Mouse (Mus musculus) ES-Bruce4 (cell line): ENCODE results near the gene Plekha6. TPM values are rescaled to one million over a fixed set of nuclear protein-coding genes. Genes with fewer than 3 reads are reported as not detected.
"Not testable (repeated sequence)": the region's sequence is repeated elsewhere in the genome, so short reads cannot be mapped to it uniquely, and the experiment has no call there.

Experiments
- H3K27ac ChIP-seq: 2 replicates; pipeline ENCODE4 v1.5.1; 2012; ENCODE audit warnings: low read length, inconsistent platforms; ENCODE audit not compliant: insufficient read depth
- H3K27me3 ChIP-seq: 2 replicates; pipeline ENCODE4 v1.6.1; 2012; ENCODE audit warnings: mild to moderate bottlenecking, low read length, inconsistent platforms; ENCODE audit not compliant: control insufficient read depth, poor library complexity, insufficient read depth, severe bottlenecking
- H3K36me3 ChIP-seq: 2 replicates; pipeline ENCODE4 v1.6.1; 2012; ENCODE audit warnings: inconsistent platforms, mild to moderate bottlenecking, low read length, moderate library complexity; ENCODE audit not compliant: control insufficient read depth, poor library complexity, insufficient read depth, severe bottlenecking
- H3K4me1 ChIP-seq: one replicate; pipeline ENCODE4 v1.8.1; 2011; ENCODE audit warnings: low read length; ENCODE audit not compliant: control insufficient read depth, insufficient read depth
- H3K4me3 ChIP-seq: 2 replicates; pipeline ENCODE4 v1.5.1; 2011; ENCODE audit warnings: low read depth, mild to moderate bottlenecking, low read length
- H3K9ac ChIP-seq: 2 replicates; pipeline ENCODE4 v1.6.1; 2012; ENCODE audit warnings: low read depth, mild to moderate bottlenecking, inconsistent platforms; ENCODE audit not compliant: poor library complexity, severe bottlenecking
- H3K9me3 ChIP-seq: replicated peaks from 2 replicates; pipeline ENCODE4 v1.6.1; 2012; ENCODE audit warnings: mild to moderate bottlenecking, low read length, inconsistent platforms; ENCODE audit not compliant: control insufficient read depth, poor library complexity, insufficient read depth, severe bottlenecking
- CTCF ChIP-seq: IDR thresholded peaks from one replicate; pipeline ENCODE4 v1.8.1; 2011; ENCODE audit warnings: low read depth, low read length
- EP300 ChIP-seq: IDR thresholded peaks from 2 replicates; pipeline ENCODE4 v1.6.1; 2011; ENCODE audit warnings: low read depth, low read length; ENCODE audit not compliant: insufficient read depth
- POLR2A ChIP-seq: IDR thresholded peaks from one replicate; pipeline ENCODE4 v1.8.1; 2011; ENCODE audit warnings: low read length; ENCODE audit not compliant: insufficient read depth
- polyA plus RNA-seq: library from polyadenylated mRNA; stranded (reverse); fragments of >200 nt; gene quantifications from 2 replicates; pipeline ENCODE4 v1.2.4, GENCODE M21; 2011; ENCODE audit warnings: low read depth; ENCODE audit not compliant: missing spikeins, insufficient read depth, insufficient read length

Plekha6 gene
- polyA plus RNA-seq, 1 experiment, result 1.3 TPM

DNA sequence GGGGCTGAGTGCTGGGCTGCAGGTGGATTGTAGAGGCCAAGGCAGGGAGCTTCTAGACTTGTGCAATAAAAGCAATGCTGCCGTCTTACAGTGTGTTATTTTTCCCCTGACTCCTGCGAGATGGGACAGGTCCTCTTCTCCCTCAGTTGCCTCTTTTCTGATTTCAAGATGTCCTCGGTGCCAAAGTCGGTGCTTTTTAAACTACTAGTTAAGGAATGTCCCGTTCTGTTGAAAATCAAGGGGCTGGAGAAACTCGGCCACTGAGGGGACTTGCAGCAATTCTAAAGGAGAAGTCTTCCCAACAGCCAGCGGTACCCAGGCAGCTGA, 165.6 kb downstream of the Plekha6 start:
- TF ChIP-seq CTCF, result no peak
- TF ChIP-seq POLR2A, result no peak
- no peak for TF ChIP-seq EP300
- H3K9me3 ChIP-seq, result no peaks in the 10 kb centered on the region
- H3K27me3 ChIP-seq, result no peaks in the 10 kb centered on the region
- H3K9ac ChIP-seq, result peak overlapping the region; percentile 30
- H3K4me1 ChIP-seq, result no peaks in the 10 kb centered on the region
- peak overlapping the region; percentile 63 for H3K4me3 ChIP-seq
- no peak overlapping the region for H3K27ac ChIP-seq
- H3K36me3 ChIP-seq, result no peaks in the 10 kb centered on the region

DNA sequence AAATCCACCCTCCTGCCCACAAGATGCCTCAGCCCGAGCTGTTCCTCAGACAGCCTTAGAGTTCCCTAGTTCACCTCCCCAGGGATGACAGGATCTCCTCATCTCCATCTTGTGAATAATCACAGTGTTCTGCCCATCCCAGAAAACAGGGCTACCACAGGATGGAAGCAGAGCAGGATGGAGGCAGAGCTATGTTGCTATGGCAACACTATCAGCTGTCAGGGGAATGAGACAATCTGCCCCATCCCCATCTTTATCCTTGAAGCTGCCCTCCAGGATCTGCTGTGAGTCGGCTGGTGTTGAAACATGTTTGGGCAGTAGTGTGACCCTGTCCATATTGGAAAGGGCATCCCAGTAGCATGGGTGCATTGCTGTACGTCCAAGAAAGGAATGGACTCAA, 167.1 kb downstream of the Plekha6 start:
- Histone ChIP-seq H3K27me3 (no peaks in the 10 kb centered on the region), H3K4me3 (no peak overlapping the region), H3K27ac (no peak overlapping the region), H3K4me1 (no peaks in the 10 kb centered on the region), H3K9me3 (no peaks in the 10 kb centered on the region), H3K9ac (no peak overlapping the region), H3K36me3 (no peaks in the 10 kb centered on the region)
- TF ChIP-seq CTCF, result no peak
- TF ChIP-seq POLR2A, result no peak

DNA sequence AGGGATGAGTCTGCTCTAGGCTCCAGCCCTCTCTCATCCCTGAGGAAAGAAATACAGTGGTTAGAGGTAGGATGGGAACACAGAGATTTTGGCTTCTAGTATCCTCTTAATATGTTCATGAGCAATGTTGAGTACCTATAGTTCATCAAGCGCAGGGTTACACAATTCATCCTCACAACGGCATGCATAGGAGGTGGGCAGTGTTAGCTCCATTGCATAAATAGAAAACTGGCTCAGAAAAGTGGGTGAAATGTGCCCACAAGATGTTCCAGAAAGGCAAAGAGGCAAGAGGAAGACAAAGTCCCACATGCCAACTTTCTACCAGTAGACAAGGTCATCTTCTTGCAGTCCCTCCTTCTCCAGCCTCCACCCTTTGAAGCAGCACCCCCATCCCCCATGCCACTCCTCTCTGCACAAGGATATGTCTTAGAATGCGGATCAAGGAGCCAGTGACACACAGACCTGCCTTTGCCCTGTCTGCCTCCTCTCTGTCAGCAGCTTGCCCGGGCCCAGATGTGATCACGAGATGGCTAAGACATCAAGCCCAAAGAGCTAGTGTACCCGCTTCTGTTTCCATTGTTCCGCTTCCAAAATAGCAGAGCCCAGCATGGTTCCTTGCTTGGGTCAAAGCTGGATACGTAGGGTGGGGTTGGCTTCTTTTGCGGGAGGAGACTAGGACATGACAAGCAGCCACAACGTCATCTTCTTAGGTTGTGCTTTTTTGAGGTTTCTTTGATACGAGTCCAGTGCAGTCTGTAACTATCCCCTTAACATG, 168.8 kb downstream of the Plekha6 start:
- no peaks in the 10 kb centered on the region for H3K27me3 ChIP-seq
- H3K9ac ChIP-seq, result no peak overlapping the region
- no peaks in the 10 kb centered on the region for H3K4me1 ChIP-seq
- H3K9me3 ChIP-seq, result no peaks in the 10 kb centered on the region
- no peak overlapping the region for H3K4me3 ChIP-seq
- no peaks in the 10 kb centered on the region for H3K36me3 ChIP-seq
- H3K27ac ChIP-seq, result no peak overlapping the region
- TF ChIP-seq CTCF (no peak), EP300 (no peak), POLR2A (no peak)

DNA sequence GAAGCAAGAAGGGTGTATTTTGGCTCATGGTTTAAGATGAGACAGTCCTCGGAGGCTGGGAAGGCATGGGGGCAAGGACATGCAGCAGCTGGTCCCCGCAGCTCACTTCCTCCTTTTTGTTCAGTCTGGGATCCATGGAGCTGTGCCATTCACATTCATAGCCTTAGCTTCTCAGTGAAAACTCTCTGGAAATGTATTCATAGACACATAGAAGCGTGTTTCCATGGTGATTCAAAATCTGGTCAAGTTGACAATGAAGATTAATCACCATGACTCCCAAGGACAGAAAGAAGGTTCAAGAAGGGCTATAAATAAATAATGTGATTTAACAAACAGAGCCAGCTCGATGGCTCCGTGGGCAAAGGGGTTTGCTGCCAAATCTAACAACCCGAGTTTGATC, 169.9 kb downstream of the Plekha6 start:
- no peak overlapping the region for H3K27ac ChIP-seq
- H3K27me3 ChIP-seq, result no peaks in the 10 kb centered on the region
- no peaks in the 10 kb centered on the region for H3K4me1 ChIP-seq
- TF ChIP-seq EP300, result no peak
- no peak for TF ChIP-seq POLR2A
- TF ChIP-seq CTCF, result no peak
- no peak overlapping the region for H3K9ac ChIP-seq
- no peaks in the 10 kb centered on the region for H3K9me3 ChIP-seq
- no peak overlapping the region for H3K4me3 ChIP-seq
- H3K36me3 ChIP-seq, result no peaks in the 10 kb centered on the region

DNA sequence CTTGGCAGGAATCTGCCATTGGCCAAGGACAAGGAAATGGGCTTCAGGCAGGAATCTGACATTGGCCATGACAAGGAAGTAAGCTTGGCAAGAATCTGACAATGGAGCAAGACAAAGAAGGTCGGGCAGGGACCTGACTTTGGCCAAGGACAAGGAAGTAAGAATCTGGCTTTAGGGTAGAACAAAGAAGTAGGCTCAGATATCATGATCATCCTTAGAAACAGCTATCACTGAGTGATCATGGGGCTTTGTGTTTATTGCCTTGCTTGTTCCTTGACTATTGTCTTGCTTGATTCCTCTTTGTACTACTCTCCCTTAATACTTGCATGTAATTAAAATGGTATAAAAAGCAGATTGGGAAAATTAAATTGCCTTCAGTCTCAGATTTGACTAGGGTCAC, 176.4 kb downstream of the Plekha6 start:
- H3K4me3 ChIP-seq, H3K4me1 ChIP-seq, H3K36me3 ChIP-seq, H3K27me3 ChIP-seq, H3K9me3 ChIP-seq, H3K9ac ChIP-seq: not testable (repeated sequence)
- peak; percentile 78; the same call in 1 of the 2 replicates for TF ChIP-seq EP300
- H3K27ac ChIP-seq, result 0 out of 2 replicates have a peak overlapping the region, but pooled peaks have one; percentile 76

DNA sequence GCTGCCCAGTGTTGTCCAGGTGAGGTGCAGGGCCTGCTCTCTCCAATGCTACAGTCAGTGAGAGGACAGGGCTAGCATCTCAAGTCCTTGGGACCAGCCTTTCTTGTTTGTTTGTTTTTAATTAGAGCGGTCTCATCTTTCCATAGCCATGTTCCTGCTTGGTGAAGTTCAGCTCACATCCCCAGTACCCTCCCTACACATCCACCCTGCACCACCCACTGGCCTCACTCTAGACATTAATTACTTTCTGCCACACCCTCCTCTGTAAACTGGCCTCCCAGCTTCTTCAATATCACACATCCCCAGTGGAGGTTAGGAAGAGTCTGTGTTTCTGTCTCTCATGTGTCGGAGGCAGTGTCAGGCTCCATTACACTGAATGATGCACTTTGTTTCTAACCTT, 180.3 kb downstream of the Plekha6 start:
- H3K36me3 ChIP-seq, result no peaks in the 10 kb centered on the region
- no peak for TF ChIP-seq EP300
- no peak for TF ChIP-seq POLR2A
- TF ChIP-seq CTCF, result no peak
- no peaks in the 10 kb centered on the region for H3K27me3 ChIP-seq
- H3K4me1 ChIP-seq, result peaks cover 3% of the 10 kb centered on the region
- no peak overlapping the region for H3K9ac ChIP-seq
- no peak overlapping the region for H3K4me3 ChIP-seq
- H3K9me3 ChIP-seq, result no peaks in the 10 kb centered on the region
- H3K27ac ChIP-seq, result no peak overlapping the region

DNA sequence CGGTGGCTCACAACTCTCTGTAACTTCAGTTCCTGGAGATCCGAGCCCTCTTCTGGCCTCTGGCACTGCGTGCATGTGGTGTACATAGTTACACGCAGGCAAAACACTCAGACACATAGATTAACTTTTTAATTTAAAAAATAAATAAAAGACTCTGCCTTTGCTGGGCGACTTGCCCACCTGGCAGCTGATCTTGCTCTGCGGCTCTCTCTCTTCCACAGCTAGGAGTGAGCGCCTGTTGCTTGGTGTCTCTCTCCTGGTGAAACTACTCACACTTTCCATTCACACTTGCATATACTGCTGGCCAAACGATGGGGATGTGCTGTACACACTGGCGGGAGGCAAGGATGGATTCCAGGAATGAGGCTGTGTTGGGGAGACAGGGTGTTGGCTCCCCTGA, 182.5 kb downstream of the Plekha6 start:
- TF ChIP-seq EP300, result no peak
- TF ChIP-seq POLR2A, result no peak
- no peak for TF ChIP-seq CTCF
- H3K4me1 ChIP-seq, result no peaks in the 10 kb centered on the region
- H3K27me3 ChIP-seq, result no peaks in the 10 kb centered on the region
- H3K27ac ChIP-seq, result no peak overlapping the region
- H3K4me3 ChIP-seq, result no peak overlapping the region
- H3K36me3 ChIP-seq, result no peaks in the 10 kb centered on the region
- no peak overlapping the region for H3K9ac ChIP-seq
- H3K9me3 ChIP-seq, result no peaks in the 10 kb centered on the region
